Mouse (Mus musculus) hindbrain, embryonic 13.5 days (tissue): Measurements from ENCODE around the gene Ccdc88b. TPM values are rescaled to one million over a fixed set of nuclear protein-coding genes. Genes with fewer than 3 reads are reported as not detected.
A peak's percentile ranks its signal among the peaks of the same experiment; 100 is the strongest.

Source experiments
- ATAC-seq: fragments of 200-750 bp; cut with Nextera tagmentation; 2 replicates; pipeline ENCODE4 v1.8.0; 2017; ENCODE audit warnings: moderate TSS enrichment; ENCODE audit not compliant: low FRiP score
- H3K27ac ChIP-seq: fragments of 300-500 bp; sonication (generic); 2 replicates; pipeline ENCODE4 v1.5.1; 2015; ENCODE audit warnings: inconsistent platforms, mild to moderate bottlenecking, moderate library complexity
- H3K27me3 ChIP-seq: fragments of 300-500 bp; sonication (generic); 2 replicates; pipeline ENCODE4 v1.6.1; 2015; ENCODE audit warnings: mild to moderate bottlenecking, inconsistent platforms
- H3K36me3 ChIP-seq: fragments of 300-500 bp; sonication (generic); 2 replicates; pipeline ENCODE4 v1.6.1; 2015; ENCODE audit warnings: mild to moderate bottlenecking, inconsistent platforms
- H3K4me1 ChIP-seq: fragments of 300-500 bp; sonication (generic); replicated peaks from 2 replicates; pipeline ENCODE4 v1.6.1; 2015; ENCODE audit warnings: inconsistent platforms
- H3K4me2 ChIP-seq: fragments of 300-500 bp; sonication (generic); 2 replicates; pipeline ENCODE4 v1.6.1; 2015; ENCODE audit warnings: inconsistent platforms, mild to moderate bottlenecking, moderate library complexity
- H3K4me3 ChIP-seq: fragments of 300-500 bp; sonication (generic); 2 replicates; pipeline ENCODE4 v1.5.1; 2015; ENCODE audit warnings: mild to moderate bottlenecking, inconsistent platforms
- H3K9ac ChIP-seq: fragments of 300-500 bp; sonication (generic); 2 replicates; pipeline ENCODE4 v1.6.1; 2015; ENCODE audit warnings: mild to moderate bottlenecking, inconsistent platforms
- H3K9me3 ChIP-seq: fragments of 300-500 bp; sonication (generic); 2 replicates; pipeline ENCODE4 v1.6.1; 2016; ENCODE audit warnings: inconsistent platforms
- WGBS: fragments of 180-500 bp; shearing (Covaris S2); methylation state at CpG from one replicate; pipeline ENCODE4 v1.1.7; 2015; 5-methylcytosine and 5-hydroxymethylcytosine counted together
- polyA plus RNA-seq: library from polyadenylated mRNA; unstranded; fragments of >200 nt; fragmentation: Nextera tagmentation; extraction: Ambion mirVana; gene quantifications from 2 replicates; pipeline ENCODE4 v1.2.1, GENCODE M21; 2015

The Ccdc88b gene
- polyA plus RNA-seq, 1 experiment from 2014 or later = 1.1 TPM

- Histone ChIP-seq H3K4me3 (no peak overlapping the region), H3K9me3 (peaks cover 8% of the 10 kb centered on the region), H3K27me3 (no peaks in the 10 kb centered on the region), H3K36me3 (no peaks in the 10 kb centered on the region), H3K4me2 (no peak overlapping the region), H3K9ac (no peak overlapping the region), H3K4me1 (no peaks in the 10 kb centered on the region), H3K27ac (no peak overlapping the region)
- WGBS = 88% methylated on average over 6 of the region's 6 CpGs
- ATAC-seq = no peak
Observed at GRCm38 (mm10) chr19:6875834-6876233, 17.8 kb upstream of the Ccdc88b start.

GRCm38 (mm10) chr19:6874257-6874656 is 16.2 kb upstream of the Ccdc88b start:
- no peaks in the 10 kb centered on the region for H3K27me3 ChIP-seq
- H3K9ac ChIP-seq = no peak overlapping the region
- 88% methylated on average over 1 of the region's 1 CpGs for WGBS
- no peak for ATAC-seq
- H3K4me1 ChIP-seq = no peaks in the 10 kb centered on the region
- H3K27ac ChIP-seq = no peak overlapping the region
- no peaks in the 10 kb centered on the region; the same call in 1 of the 2 replicates for H3K9me3 ChIP-seq
- no peaks in the 10 kb centered on the region for H3K36me3 ChIP-seq
- no peak overlapping the region for H3K4me3 ChIP-seq
- H3K4me2 ChIP-seq = no peak overlapping the region

- WGBS = 75% methylated on average over 3 of the region's 3 CpGs
- no peaks in the 10 kb centered on the region for H3K36me3 ChIP-seq
- no peak for ATAC-seq
- H3K4me2 ChIP-seq = no peak overlapping the region
- no peak overlapping the region for H3K27ac ChIP-seq
- no peaks in the 10 kb centered on the region for H3K4me1 ChIP-seq
- no peak overlapping the region for H3K9ac ChIP-seq
- H3K4me3 ChIP-seq = no peak overlapping the region
- no peaks in the 10 kb centered on the region; the same call in 1 of the 2 replicates for H3K9me3 ChIP-seq
- H3K27me3 ChIP-seq = no peaks in the 10 kb centered on the region
Observed at GRCm38 (mm10) chr19:6872701-6873100, 14.7 kb upstream of the Ccdc88b start.

GRCm38 (mm10) chr19:6871574-6872271 is 13.7 kb upstream of the Ccdc88b start:
- ATAC-seq = no peak
- Histone ChIP-seq H3K4me2 (no peak overlapping the region), H3K36me3 (no peaks in the 10 kb centered on the region), H3K4me1 (no peaks in the 10 kb centered on the region), H3K4me3 (no peak overlapping the region), H3K27me3 (no peaks in the 10 kb centered on the region), H3K9me3 (no peaks in the 10 kb centered on the region; the same call in 1 of the 2 replicates), H3K9ac (no peak overlapping the region), H3K27ac (no peak overlapping the region)
- WGBS = 65% methylated on average over 5 of the region's 5 CpGs

- H3K27me3 ChIP-seq = no peaks in the 10 kb centered on the region
- H3K4me3 ChIP-seq = no peak overlapping the region
- ATAC-seq = no peak
- H3K36me3 ChIP-seq = no peaks in the 10 kb centered on the region
- no peak overlapping the region for H3K4me2 ChIP-seq
- WGBS = 8% methylated on average over 5 of the region's 5 CpGs
- H3K9ac ChIP-seq = no peak overlapping the region
- H3K27ac ChIP-seq = no peak overlapping the region
- H3K4me1 ChIP-seq = no peaks in the 10 kb centered on the region
- no peaks in the 10 kb centered on the region; the same call in 1 of the 2 replicates for H3K9me3 ChIP-seq
Observed at GRCm38 (mm10) chr19:6869355-6869754, 11.3 kb upstream of the Ccdc88b start.

- no peak overlapping the region for H3K9ac ChIP-seq
- 95% methylated on average over 4 of the region's 4 CpGs for WGBS
- peaks cover 5% of the 10 kb centered on the region; the same call in 1 of the 2 replicates for H3K4me1 ChIP-seq
- no peak for ATAC-seq
- no peaks in the 10 kb centered on the region for H3K27me3 ChIP-seq
- no peak overlapping the region for H3K27ac ChIP-seq
- no peaks in the 10 kb centered on the region for H3K9me3 ChIP-seq
- no peaks in the 10 kb centered on the region for H3K36me3 ChIP-seq
- H3K4me2 ChIP-seq = no peak overlapping the region
- no peak overlapping the region for H3K4me3 ChIP-seq
Observed at GRCm38 (mm10) chr19:6861451-6861850, 3.4 kb upstream of the Ccdc88b start.

GRCm38 (mm10) chr19:6860706-6861105 is 2.7 kb upstream of the Ccdc88b start:
- 91% methylated on average over 6 of the region's 6 CpGs for WGBS
- no peak overlapping the region for H3K27ac ChIP-seq
- ATAC-seq = no peak
- H3K9ac ChIP-seq = no peak overlapping the region
- H3K36me3 ChIP-seq = no peaks in the 10 kb centered on the region
- H3K4me1 ChIP-seq = peaks cover 13% of the 10 kb centered on the region
- no peak overlapping the region for H3K4me3 ChIP-seq
- no peaks in the 10 kb centered on the region for H3K9me3 ChIP-seq
- no peak overlapping the region for H3K4me2 ChIP-seq
- 0 out of 2 replicates have a peak, but pooled peaks cover 3% of the 10 kb centered on the region for H3K27me3 ChIP-seq

GRCm38 (mm10) chr19:6859971-6860370 is 2.0 kb upstream of the Ccdc88b start:
- Histone ChIP-seq H3K9me3 (no peaks in the 10 kb centered on the region), H3K9ac (no peak overlapping the region), H3K4me1 (peaks cover 20% of the 10 kb centered on the region), H3K36me3 (no peaks in the 10 kb centered on the region), H3K27ac (no peak overlapping the region), H3K4me3 (no peak overlapping the region), H3K27me3 (0 out of 2 replicates have a peak, but pooled peaks cover 9% of the 10 kb centered on the region), H3K4me2 (no peak overlapping the region)
- WGBS = 89% methylated on average over 3 of the region's 3 CpGs
- ATAC-seq = no peak

- Histone ChIP-seq H3K27me3 (peaks cover 17% of the 10 kb centered on the region), H3K4me1 (peaks cover 23% of the 10 kb centered on the region), H3K27ac (no peak overlapping the region), H3K9ac (no peak overlapping the region), H3K9me3 (no peaks in the 10 kb centered on the region), H3K4me3 (no peak overlapping the region), H3K36me3 (no peaks in the 10 kb centered on the region), H3K4me2 (no peak overlapping the region)
- WGBS = 85% methylated on average over 2 of the region's 2 CpGs
- no peak for ATAC-seq
Observed at GRCm38 (mm10) chr19:6859032-6859651, 1.1 kb upstream of the Ccdc88b start.

- no peaks in the 10 kb centered on the region for H3K9me3 ChIP-seq
- peaks cover 23% of the 10 kb centered on the region for H3K4me1 ChIP-seq
- H3K36me3 ChIP-seq = no peaks in the 10 kb centered on the region
- H3K27me3 ChIP-seq = peaks cover 33% of the 10 kb centered on the region
- 77% methylated on average over 9 of the region's 9 CpGs for WGBS
- H3K27ac ChIP-seq = no peak overlapping the region
- ATAC-seq = no peak
- no peak overlapping the region for H3K4me2 ChIP-seq
- H3K4me3 ChIP-seq = no peak overlapping the region
- no peak overlapping the region for H3K9ac ChIP-seq
Observed at GRCm38 (mm10) chr19:6857391-6858005, 513 bp downstream of the Ccdc88b start.

- WGBS = 53% methylated on average over 3 of the region's 3 CpGs
- no peak overlapping the region for H3K4me3 ChIP-seq
- H3K27me3 ChIP-seq = peaks cover 34% of the 10 kb centered on the region
- no peak for ATAC-seq
- H3K36me3 ChIP-seq = no peaks in the 10 kb centered on the region
- H3K27ac ChIP-seq = no peak overlapping the region
- no peaks in the 10 kb centered on the region for H3K9me3 ChIP-seq
- peaks cover 23% of the 10 kb centered on the region for H3K4me1 ChIP-seq
- H3K9ac ChIP-seq = no peak overlapping the region
- no peak overlapping the region for H3K4me2 ChIP-seq
Observed at GRCm38 (mm10) chr19:6857003-6857360, 1.0 kb downstream of the Ccdc88b start.

- peaks cover 39% of the 10 kb centered on the region for H3K27me3 ChIP-seq
- H3K4me3 ChIP-seq = no peak overlapping the region
- peak; percentile 14; the same call in 1 of the 2 replicates for ATAC-seq
- H3K27ac ChIP-seq = no peak overlapping the region
- H3K4me1 ChIP-seq = peaks cover 23% of the 10 kb centered on the region
- no peak overlapping the region for H3K9ac ChIP-seq
- H3K36me3 ChIP-seq = no peaks in the 10 kb centered on the region
- 38% methylated on average over 12 of the region's 12 CpGs for WGBS
- H3K4me2 ChIP-seq = no peak overlapping the region
- H3K9me3 ChIP-seq = no peaks in the 10 kb centered on the region
Observed at GRCm38 (mm10) chr19:6856281-6857002, 1.6 kb downstream of the Ccdc88b start.
